Mouse (Mus musculus) layer of hippocampus, postnatal 36 days (tissue): ENCODE results near the gene Slc35a5. TPM values are rescaled to one million over a fixed set of nuclear protein-coding genes. Genes with fewer than 3 reads are reported as not detected.

Source experiments
- DNase-seq, 2 experiments: peaks; one replicate each; pipeline ENCODE4 v3.0.0; 2022
- total RNA-seq, 2 experiments: library from RNA; stranded (reverse); gene quantifications; 2 replicates each; pipeline ENCODE4 v1.2.3; 2021

Slc35a5 gene
- 10 to 100 TPM; 53.0 to 57.7 TPM for total RNA-seq

- peak; percentile 94 for DNase-seq
Observed at GRCm38 (mm10) chr16:45158522-45159388, at the start of gene Slc35a5, which contains the start of gene Atg3. Gene Slc35a5, minus strand, starts transcription at chr16:45158706. Gene Atg3, plus strand, starts transcription at chr16:45158785.

DNA sequence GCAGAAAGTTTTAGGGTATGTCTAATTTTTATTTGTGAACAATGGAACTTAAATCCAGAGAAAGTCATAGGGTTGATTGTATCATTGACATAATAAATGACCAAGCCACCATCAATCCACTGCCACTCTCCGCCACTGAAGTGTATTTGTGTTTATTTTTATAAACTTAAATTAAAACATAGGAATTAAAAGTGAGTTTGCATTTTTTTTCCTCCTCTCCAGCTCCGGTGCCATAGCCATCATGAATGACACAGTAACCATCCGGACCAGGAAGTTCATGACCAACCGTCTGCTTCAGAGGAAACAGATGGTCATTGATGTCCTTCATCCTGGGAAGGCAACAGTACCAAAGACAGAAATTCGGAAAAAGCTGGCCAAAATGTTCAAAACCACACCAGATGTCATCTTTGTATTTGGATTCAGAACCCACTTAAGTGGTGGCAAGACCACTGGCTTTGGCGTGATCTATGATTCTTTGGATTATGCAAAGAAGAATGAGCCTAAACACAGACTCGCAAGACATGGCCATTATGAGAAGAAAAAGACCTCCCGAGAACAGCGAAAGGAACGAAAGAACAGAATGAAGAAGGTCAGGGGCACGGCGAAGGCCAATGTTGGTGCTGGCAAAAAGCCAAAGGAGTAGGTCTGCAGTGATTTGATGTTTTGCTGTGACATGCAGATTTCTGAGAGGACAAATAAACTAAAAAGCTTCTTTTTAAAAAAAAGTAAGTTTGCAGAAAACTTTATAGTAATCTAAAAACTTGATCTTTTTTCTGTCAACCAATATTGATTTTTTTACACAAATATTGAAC lies 46.6 kb upstream of the Slc35a5 start:
- DNase-seq = no peak

DNA sequence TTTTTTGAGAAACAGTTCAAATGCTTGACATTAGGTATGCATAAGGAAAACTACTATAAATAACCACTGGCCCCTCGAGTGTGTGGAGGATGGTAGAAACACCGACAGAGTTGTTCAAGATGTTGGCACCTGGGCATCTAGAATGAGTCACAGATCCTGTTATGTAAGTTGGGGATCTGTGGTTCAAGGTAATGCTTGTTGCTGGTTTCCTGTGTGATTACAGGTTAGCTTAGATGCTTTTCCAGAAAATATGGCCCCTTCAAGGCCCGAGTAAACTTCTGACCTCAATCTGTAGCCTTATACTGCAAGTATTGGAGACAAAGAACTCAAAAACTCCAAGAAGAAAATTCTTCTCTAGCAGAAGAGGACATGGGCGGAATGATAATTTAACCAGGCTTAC lies 45.9 kb upstream of the Slc35a5 start:
- no peak for DNase-seq

DNA sequence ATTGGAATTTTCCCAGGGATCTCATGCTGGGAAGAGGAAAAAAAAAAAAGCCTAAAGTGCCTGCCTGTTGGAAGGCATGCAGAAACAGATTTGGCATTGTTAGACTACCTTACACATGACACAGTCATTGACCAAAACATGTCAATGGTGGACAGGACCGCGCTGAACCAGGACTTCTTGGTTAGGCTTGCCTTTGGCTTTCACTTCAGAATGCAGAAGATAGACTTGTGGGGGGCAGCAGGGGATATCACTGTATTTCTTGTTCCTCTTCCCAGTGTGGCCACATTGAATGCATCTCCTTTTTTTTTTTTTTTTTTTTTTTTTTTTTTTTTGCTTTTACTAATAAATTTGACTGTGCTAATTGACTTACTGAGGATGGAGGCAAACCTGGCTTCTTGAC lies 42.9 kb upstream of the Slc35a5 start:
- DNase-seq = no peak

GRCm38 (mm10) chr16:45196816-45197215 lies 38.3 kb upstream of the Slc35a5 start:
- DNase-seq = peak; percentile 20 to 58

DNA sequence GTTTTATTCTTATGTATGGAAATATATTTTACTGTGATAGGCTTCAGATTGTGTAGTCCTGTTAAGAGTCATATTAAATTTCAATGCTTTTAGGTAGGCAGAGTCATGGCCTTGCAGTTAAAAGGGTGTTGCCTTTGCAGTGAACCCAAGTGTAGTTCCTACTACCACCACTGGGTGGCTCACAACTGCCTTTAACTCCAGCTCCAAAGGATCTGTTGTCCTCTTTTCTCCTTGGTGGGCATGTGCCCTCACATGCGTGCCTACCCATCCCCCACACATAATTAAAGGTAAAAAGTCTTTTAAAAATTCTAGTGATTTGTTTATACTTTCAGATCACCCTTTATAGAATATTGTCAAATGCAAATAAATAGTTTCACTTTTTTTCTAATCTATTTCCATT lies 34.1 kb upstream of the Slc35a5 start:
- peak; percentile 44 to 69 for DNase-seq

GRCm38 (mm10) chr16:45181824-45182223 lies 23.3 kb upstream of the Slc35a5 start:
- no peak for DNase-seq

DNA sequence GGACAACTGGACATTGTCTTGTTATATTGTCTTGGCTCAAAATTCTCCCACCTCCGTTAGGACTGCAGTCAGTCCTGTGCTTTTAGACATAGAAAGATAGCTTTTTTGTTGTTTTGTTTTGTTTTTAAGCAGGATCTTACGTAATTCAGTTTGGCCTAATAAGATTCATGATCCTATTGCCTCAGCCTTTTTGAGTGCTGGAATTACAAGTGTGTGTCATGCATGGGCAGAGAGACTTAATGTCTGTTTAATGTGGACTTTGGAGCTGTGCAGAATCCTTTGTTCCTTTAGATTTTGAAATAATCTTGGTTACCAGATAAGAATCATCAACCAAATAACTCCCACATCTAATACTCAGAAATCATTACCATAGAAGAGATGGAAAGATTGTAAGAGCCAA lies 20.0 kb upstream of the Slc35a5 start:
- no peak for DNase-seq

- DNase-seq = no peak
Observed at GRCm38 (mm10) chr16:45159389-45159716, 847 bp upstream of the Slc35a5 start.

GRCm38 (mm10) chr16:45158136-45158521 lies 377 bp downstream of the Slc35a5 start:
- peak; percentile 60 to 62 for DNase-seq

DNA sequence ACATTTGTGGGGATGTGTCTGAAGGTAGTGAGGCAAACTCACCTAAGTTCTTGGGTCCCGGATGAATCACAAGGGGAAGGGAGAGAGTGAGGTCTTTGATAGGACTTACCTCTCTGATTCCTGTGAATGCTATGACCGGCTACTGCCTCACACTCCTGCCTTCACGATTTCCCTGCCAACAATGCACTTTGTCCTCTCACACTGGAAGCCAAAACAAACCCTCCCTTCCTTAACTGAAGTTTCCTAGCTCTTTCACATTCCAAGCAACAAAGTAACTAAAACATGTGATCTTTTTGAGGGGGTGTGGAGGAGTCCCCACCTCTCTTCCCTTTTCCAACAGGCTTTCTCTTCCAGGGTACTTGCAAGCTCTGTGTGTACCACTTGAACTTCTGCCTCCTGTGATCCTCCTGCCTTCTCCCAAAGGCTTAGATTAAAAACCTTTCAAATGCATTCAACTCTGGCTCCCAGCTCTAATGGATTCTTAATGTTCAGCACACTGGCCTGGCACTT lies 3.7 kb downstream of the Slc35a5 start:
- no peak for DNase-seq

DNA sequence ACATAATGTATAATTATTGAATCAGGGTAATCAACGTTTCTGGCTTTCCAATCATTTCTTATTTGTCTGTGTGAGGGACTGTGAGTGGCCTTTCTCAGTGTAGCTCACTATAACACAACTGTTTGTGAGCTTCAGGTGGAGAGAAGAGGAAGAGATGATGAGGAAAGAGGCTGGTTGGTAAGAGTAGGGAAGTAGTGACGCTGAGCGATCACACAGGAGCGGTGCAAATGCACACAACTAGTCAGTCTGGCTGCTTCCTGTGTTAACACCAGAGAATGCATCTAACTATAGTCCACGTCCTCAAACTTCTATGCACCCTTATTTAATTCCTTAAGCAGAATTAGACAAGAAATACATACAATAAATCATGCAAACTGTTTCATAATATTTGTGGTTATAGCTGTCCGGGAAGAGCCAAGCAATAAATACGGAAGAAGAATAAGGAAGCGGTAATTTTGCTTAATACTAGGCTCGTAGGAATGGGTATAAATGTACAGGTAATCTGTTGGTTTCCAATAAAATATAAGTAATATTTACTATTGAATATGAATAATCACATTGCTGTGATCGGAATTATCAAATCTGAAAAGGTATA lies 9.9 kb downstream of the Slc35a5 start:
- no peak for DNase-seq

DNA sequence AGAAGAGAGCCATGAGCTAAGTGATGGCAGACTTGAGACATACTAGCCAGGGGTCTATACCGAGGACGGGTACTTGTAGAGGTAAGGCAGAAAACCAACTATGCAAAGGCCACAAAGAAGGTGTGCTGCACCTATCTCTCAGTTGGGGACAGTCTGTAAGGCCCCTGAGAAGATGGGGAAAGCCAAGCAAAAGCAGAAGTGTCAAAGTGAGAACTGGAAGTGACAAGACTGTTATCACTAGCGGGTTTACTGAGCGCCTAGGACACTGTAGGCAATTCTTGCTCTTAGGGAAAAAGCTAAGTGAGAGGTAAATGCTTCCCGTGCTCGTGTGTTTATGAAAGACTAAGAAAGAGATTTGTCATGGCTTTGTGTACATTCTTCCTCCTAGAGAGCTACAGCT lies 13.4 kb downstream of the Slc35a5 start:
- no peak for DNase-seq

GRCm38 (mm10) chr16:45142565-45142964 lies 15.9 kb downstream of the Slc35a5 start:
- no peak for DNase-seq

DNA sequence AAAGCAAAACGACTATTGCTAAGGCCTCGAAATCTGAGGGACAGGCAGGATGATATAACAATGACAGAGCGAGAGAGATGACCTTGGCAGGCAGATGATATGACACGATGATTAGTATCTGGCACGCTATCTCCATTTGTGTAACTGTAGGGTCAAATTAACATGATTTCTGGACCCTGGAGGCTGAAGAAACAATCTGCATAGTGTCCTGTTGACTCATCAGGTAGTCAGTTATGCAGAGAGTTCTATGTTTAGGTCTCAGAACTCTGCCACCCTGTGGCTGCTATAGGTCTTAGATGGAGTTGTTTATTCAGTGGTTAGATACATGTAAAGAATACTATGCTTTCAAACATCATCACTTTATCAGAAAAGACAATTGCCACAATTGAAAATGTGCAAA lies 16.8 kb downstream of the Slc35a5 start:
- no peak for DNase-seq

DNA sequence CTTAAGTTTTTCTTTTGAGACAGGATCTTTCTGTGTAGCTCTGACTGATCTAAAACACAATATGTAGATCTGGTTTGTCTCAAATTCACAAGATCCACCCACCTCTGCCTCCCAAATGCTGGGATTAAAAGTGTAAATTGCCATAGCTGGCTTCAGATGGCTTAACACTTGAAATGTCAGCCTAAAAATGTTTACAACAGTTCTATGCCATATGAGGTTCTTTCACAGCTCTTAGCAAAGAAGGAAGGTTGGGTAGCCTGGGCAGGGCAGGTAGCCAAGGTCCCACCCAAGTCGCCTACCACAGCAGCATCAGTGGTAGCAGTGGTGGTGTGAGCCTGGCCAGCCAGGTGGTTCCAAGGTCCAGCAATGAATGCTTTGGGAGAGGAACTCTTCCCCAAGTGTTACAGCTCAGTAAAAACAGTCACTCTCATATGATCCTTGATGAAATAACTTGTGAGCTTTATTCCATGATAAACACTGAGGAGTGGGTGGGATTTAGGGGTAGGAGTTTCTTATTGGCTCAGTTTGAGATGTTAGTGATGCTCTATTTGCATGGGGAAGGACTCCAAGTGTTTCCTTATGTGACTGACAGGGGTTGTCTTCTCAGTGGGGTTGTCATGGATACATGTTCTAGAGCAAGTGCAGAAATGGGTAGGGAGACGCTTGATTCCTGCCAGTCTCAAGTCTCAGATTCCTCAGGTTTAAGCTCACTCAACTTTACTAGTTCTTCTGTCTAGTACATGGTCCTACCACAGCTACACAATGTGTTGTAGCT lies 30.4 kb downstream of the Slc35a5 start:
- DNase-seq = peak; percentile 8 to 12

DNA sequence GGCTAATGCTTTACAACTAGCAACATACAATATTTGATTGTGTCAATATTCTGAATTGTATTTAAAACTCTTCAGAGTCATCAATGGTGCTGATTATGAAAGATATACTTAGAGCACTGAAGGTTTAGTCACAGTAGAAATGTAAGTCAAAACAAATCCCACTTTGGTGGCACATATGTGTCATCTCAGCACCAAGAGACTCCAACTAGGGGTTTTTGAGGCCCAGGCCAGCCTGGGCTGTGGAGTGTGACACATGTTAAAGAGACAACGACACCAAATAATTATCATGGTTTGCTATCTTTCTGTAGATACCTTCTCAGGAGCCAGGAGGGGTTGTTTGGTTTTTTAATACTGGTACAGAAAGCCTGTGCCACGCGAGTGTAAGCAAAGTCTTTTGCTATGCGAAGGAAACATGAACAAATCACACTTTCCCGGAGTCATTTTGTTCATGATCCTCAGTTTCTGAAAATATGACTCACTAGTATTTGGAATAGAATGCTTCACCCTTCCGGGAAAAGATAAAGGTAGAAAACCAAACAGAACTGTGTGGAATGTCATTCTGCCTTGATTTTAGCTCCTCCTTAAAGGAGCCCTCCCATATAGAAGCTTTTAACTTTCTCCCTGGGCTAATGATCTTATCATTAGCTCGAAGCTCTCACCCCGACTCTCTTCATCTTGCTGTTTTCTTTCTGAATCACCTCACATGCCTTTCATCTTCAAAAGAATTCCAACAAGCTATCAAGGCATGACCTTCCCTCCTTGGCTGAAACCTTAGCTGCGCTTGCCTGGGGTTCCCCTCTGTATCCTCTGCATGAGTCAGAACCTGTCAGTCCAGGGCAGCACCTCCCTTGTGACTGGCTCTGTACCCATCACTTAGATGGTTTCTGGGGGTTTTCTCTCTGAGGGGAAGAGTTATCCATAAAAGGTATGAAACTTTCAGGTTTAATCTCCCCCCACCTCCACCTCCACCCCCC lies 34.0 kb downstream of the Slc35a5 start:
- DNase-seq = no peak

DNA sequence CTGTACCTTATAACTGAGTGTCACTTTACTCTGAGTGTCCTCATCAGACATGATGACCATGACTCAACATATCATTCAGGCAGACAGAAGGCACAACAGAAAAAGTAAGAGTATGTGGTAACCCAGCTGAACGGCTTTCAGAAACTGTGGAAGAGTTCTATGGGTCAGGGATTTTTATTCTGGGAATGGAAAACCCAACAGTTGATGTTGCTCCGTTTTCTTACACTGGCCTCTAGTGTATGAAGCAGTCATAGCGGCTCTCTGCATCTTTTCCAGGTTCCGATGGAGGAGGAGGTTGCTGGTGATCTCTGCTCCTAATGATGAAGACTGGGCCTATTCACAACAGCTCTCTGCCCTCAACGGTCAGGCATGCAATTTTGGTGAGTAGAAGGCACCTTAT lies 35.9 kb downstream of the Slc35a5 start:
- DNase-seq = no peak

- DNase-seq = peak in 1 of 2 experiments; percentile 32
Observed at GRCm38 (mm10) chr16:45120844-45121425, 37.6 kb downstream of the Slc35a5 start.

GRCm38 (mm10) chr16:45118760-45119159 lies 39.7 kb downstream of the Slc35a5 start:
- no peak for DNase-seq

DNA sequence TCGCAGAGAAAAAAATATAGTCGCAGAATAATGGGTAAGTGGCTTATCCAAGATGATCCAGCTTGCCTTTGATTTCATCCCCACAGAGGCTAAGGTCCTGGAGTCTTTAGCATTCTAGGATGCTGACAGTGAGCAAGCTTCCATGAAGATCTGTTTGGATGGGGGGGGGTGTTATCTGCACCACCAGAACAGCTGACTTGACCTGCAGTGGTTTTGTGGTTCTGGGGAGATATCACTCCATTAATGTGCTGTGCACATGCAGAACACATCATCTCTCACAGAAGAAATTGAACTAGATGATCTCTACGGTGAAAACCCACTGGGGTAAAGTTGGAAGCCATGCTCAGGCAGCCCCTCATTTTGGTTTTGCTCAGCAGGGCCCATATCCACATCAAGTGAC lies 41.3 kb downstream of the Slc35a5 start:
- DNase-seq = no peak
